In genomic region chr3:88381389-88382315, GRCm38 (mm10) we compare ENCODE assay signal across 10 mouse cellular contexts. TPM values are rescaled to one million over a fixed set of nuclear protein-coding genes. Genes with fewer than 3 reads are reported as not detected.
DNase-seq lines count a peak whose midpoint lies in the region; ATAC-seq lines count a peak whose summit lies in the region.
"Not testable (repeated sequence)": the region's sequence is repeated elsewhere in the genome, so short reads cannot be mapped to it uniquely, and the experiment has no call there.
"Had no signal": no experiment of that assay in that cellular context is flagged by ENCODE, and none has a peak within 500 bp of the region (broad histone marks: within the 10 kb centered on the region; RNA-seq: fewer than 3 reads in every experiment).

No protein-coding gene starts in this region.

- not testable (repeated sequence) for H3K27me3 ChIP-seq in embryonic facial prominence, embryonic 13.5 days; heart, embryonic 13.5 days (replicated peaks); intestine, embryonic 16.5 days (replicated peaks; ENCODE audit: control insufficient read depth, insufficient read depth, low read length); limb, embryonic 15.5 days

- peak overlapping the region; percentile 56 for H3K4me2 ChIP-seq in embryonic facial prominence, embryonic 13.5 days
- H3K4me2 ChIP-seq in heart, embryonic 13.5 days: peak overlapping the region; percentile 65
- 0 out of 2 replicates have a peak overlapping the region, but pooled peaks have one; percentile 37 for H3K4me2 ChIP-seq in intestine, embryonic 16.5 days (ENCODE audit: low read depth, low read length)
- H3K4me2 ChIP-seq in limb, embryonic 15.5 days: peak overlapping the region; percentile 43

- H3K9ac ChIP-seq in embryonic facial prominence, embryonic 13.5 days: peak overlapping the region; percentile 28
- 0 out of 2 replicates have a peak overlapping the region, but pooled peaks have one; percentile 44 for H3K9ac ChIP-seq in heart, embryonic 13.5 days
- peak overlapping the region; percentile 29; the same call in 1 of the 2 replicates for H3K9ac ChIP-seq in intestine, embryonic 16.5 days (ENCODE audit: low read depth, low read length)
- H3K9ac ChIP-seq in limb, embryonic 15.5 days: not testable (repeated sequence)

- peak overlapping the region; percentile 34; the same call in 1 of the 2 replicates for H3K27ac ChIP-seq in embryonic facial prominence, embryonic 13.5 days
- H3K27ac ChIP-seq in heart, embryonic 13.5 days (replicated peaks); intestine, embryonic 16.5 days (ENCODE audit: low read length): not testable (repeated sequence)
- peak overlapping the region; percentile 50; the same call in 1 of the 2 replicates for H3K27ac ChIP-seq in limb, embryonic 15.5 days

- 7% methylated on average over 19 of the region's 22 CpGs for WGBS in embryonic facial prominence, embryonic 13.5 days
- 10% methylated on average over 20 of the region's 22 CpGs for WGBS in heart, embryonic 13.5 days
- 8% methylated on average over 19 of the region's 22 CpGs for WGBS in intestine, embryonic 16.5 days
- WGBS in limb, embryonic 15.5 days: 7% methylated on average over 20 of the region's 22 CpGs

- not testable (repeated sequence) for H3K36me3 ChIP-seq in embryonic facial prominence, embryonic 13.5 days; heart, embryonic 13.5 days; intestine, embryonic 16.5 days (ENCODE audit: control insufficient read depth, insufficient read depth, low read length); limb, embryonic 15.5 days

- H3K4me3 ChIP-seq in embryonic facial prominence, embryonic 13.5 days: peak overlapping the region; percentile 30
- H3K4me3 ChIP-seq in heart, embryonic 13.5 days: peak overlapping the region; percentile 26; the same call in 1 of the 2 replicates
- 0 out of 2 replicates have a peak overlapping the region, but pooled peaks have one; percentile 16 for H3K4me3 ChIP-seq in intestine, embryonic 16.5 days (ENCODE audit: low read length)
- peak overlapping the region; percentile 27 for H3K4me3 ChIP-seq in limb, embryonic 15.5 days

- peak; percentile 74; the same call in 1 of the 2 replicates for ATAC-seq in embryonic facial prominence, embryonic 13.5 days (ENCODE audit: insufficient number of reproducible peaks, insufficient read depth, low FRiP score, low TSS enrichment, low read depth)
- not testable (repeated sequence) for ATAC-seq in heart, embryonic 13.5 days (ENCODE audit: extremely low read depth, insufficient number of reproducible peaks, low FRiP score, low TSS enrichment)
- peak; percentile 91 for ATAC-seq in intestine, embryonic 16.5 days
- 0 out of 2 replicates have a peak, but pooled peaks have one; percentile 69 for ATAC-seq in limb, embryonic 15.5 days (ENCODE audit: insufficient number of reproducible peaks, low FRiP score, low TSS enrichment, low read depth)
- ATAC-seq in megakaryocyte-erythroid progenitor cell, adult 5-6 weeks (replicated peaks; ENCODE audit: low FRiP score, low TSS enrichment, poor library complexity, severe bottlenecking): peak; percentile 86
- ATAC-seq in neutrophil, adult 5-6 weeks (ENCODE audit: extremely low read depth, insufficient number of reproducible peaks, low FRiP score, poor library complexity, severe bottlenecking): peak; percentile 68

- not testable (repeated sequence) for H3K4me1 ChIP-seq in embryonic facial prominence, embryonic 13.5 days; heart, embryonic 13.5 days; intestine, embryonic 16.5 days (ENCODE audit: control insufficient read depth, insufficient read depth, low read length); limb, embryonic 15.5 days

- peak; percentile 48 for DNase-seq in T-cell, adult 2 months (ENCODE audit: low spot score)
- peak; percentile 74 to 83 for DNase-seq in thymus, postnatal 36 days

- H3K9me3 ChIP-seq in embryonic facial prominence, embryonic 13.5 days; heart, embryonic 13.5 days; intestine, embryonic 16.5 days (ENCODE audit: control insufficient read depth, low read length); limb, embryonic 15.5 days: not testable (repeated sequence)

RNA-seq across cellular contexts. Expression of gene Bglap, which starts 2.6 kb away (rescaled TPM):
- polyA plus RNA-seq in embryonic facial prominence, embryonic 13.5 days (2015; fragmentation: Nextera tagmentation; extraction: Ambion mirVana): 0.91 TPM in 1 of 2 replicates, not detected in the other
- polyA plus RNA-seq in heart, embryonic 13.5 days (2015; fragmentation: Nextera tagmentation; extraction: Ambion mirVana): not detected in 2 replicates
- 0.69 TPM in 1 of 2 replicates, not detected in the other for polyA plus RNA-seq in intestine, embryonic 16.5 days (2015; fragmentation: Nextera tagmentation; extraction: Ambion mirVana)
- polyA plus RNA-seq in limb, embryonic 15.5 days (2015; fragmentation: Nextera tagmentation; extraction: Ambion mirVana): 0.88 and 1.7 TPM in 2 replicates
- total RNA-seq in megakaryocyte-erythroid progenitor cell, adult 5-6 weeks (2014; fragmentation: Nextera tagmentation): 2.8 TPM in 1 of 2 replicates, not detected in the other
- not detected in 2 replicates for total RNA-seq in megakaryocyte-erythroid progenitor cell, adult 5-6 weeks (2017)
- total RNA-seq in neutrophil, adult 5-6 weeks (2017): not detected in 2 replicates
- total RNA-seq: heart, postnatal 25 days; layer of hippocampus, postnatal 36 days had no signal

RNA-seq across cellular contexts. Expression of gene Bglap2, which starts 3.2 kb away (rescaled TPM):
- 0.58 TPM in 1 of 2 replicates, not detected in the other for polyA plus RNA-seq in embryonic facial prominence, embryonic 13.5 days (2015; fragmentation: Nextera tagmentation; extraction: Ambion mirVana)
- not detected in 2 replicates for polyA plus RNA-seq in heart, embryonic 13.5 days (2015; fragmentation: Nextera tagmentation; extraction: Ambion mirVana)
- polyA plus RNA-seq in intestine, embryonic 16.5 days (2015; fragmentation: Nextera tagmentation; extraction: Ambion mirVana): not detected in 2 replicates
- 1.5 and 2.4 TPM in 2 replicates for polyA plus RNA-seq in limb, embryonic 15.5 days (2015; fragmentation: Nextera tagmentation; extraction: Ambion mirVana)
- total RNA-seq in megakaryocyte-erythroid progenitor cell, adult 5-6 weeks (2014; fragmentation: Nextera tagmentation): not detected in 2 replicates
- not detected in 2 replicates for total RNA-seq in megakaryocyte-erythroid progenitor cell, adult 5-6 weeks (2017)
- total RNA-seq in neutrophil, adult 5-6 weeks (2017): not detected in 2 replicates
- total RNA-seq: heart, postnatal 25 days; layer of hippocampus, postnatal 36 days had no signal

RNA-seq across cellular contexts. Expression of gene Bglap3, which starts 9.1 kb away (rescaled TPM):
- polyA plus RNA-seq in embryonic facial prominence, embryonic 13.5 days (2015; fragmentation: Nextera tagmentation; extraction: Ambion mirVana): 0.28 TPM in 1 of 2 replicates, not detected in the other
- not detected in 2 replicates for polyA plus RNA-seq in heart, embryonic 13.5 days (2015; fragmentation: Nextera tagmentation; extraction: Ambion mirVana)
- 2.2 and 5.3 TPM in 2 replicates for polyA plus RNA-seq in intestine, embryonic 16.5 days (2015; fragmentation: Nextera tagmentation; extraction: Ambion mirVana)
- 34.8 and 39.9 TPM in 2 replicates for polyA plus RNA-seq in limb, embryonic 15.5 days (2015; fragmentation: Nextera tagmentation; extraction: Ambion mirVana)
- not detected in 2 replicates for total RNA-seq in megakaryocyte-erythroid progenitor cell, adult 5-6 weeks (2014; fragmentation: Nextera tagmentation)
- not detected in 2 replicates for total RNA-seq in megakaryocyte-erythroid progenitor cell, adult 5-6 weeks (2017)
- not detected in 2 replicates for total RNA-seq in neutrophil, adult 5-6 weeks (2017)
- total RNA-seq: heart, postnatal 25 days had no signal

RNA-seq across cellular contexts. Expression of gene Paqr6, which starts 17.3 kb away (rescaled TPM):
- polyA plus RNA-seq in embryonic facial prominence, embryonic 13.5 days (2015; fragmentation: Nextera tagmentation; extraction: Ambion mirVana): 4.2 and 4.9 TPM in 2 replicates
- 2.6 and 3.8 TPM in 2 replicates for polyA plus RNA-seq in heart, embryonic 13.5 days (2015; fragmentation: Nextera tagmentation; extraction: Ambion mirVana)
- polyA plus RNA-seq in intestine, embryonic 16.5 days (2015; fragmentation: Nextera tagmentation; extraction: Ambion mirVana): 4.4 and 5.1 TPM in 2 replicates
- polyA plus RNA-seq in limb, embryonic 15.5 days (2015; fragmentation: Nextera tagmentation; extraction: Ambion mirVana): 16.4 and 16.9 TPM in 2 replicates
- not detected in 2 replicates for total RNA-seq in megakaryocyte-erythroid progenitor cell, adult 5-6 weeks (2014; fragmentation: Nextera tagmentation)
- not detected in 2 replicates for total RNA-seq in megakaryocyte-erythroid progenitor cell, adult 5-6 weeks (2017)
- 0.49 TPM in 1 of 2 replicates, not detected in the other for total RNA-seq in neutrophil, adult 5-6 weeks (2017)

RNA-seq across cellular contexts. Expression of gene Pmf1, which starts 28.5 kb away (rescaled TPM):
- polyA plus RNA-seq in embryonic facial prominence, embryonic 13.5 days (2015; fragmentation: Nextera tagmentation; extraction: Ambion mirVana): 121 and 153 TPM in 2 replicates
- 110 and 112 TPM in 2 replicates for polyA plus RNA-seq in heart, embryonic 13.5 days (2015; fragmentation: Nextera tagmentation; extraction: Ambion mirVana)
- polyA plus RNA-seq in intestine, embryonic 16.5 days (2015; fragmentation: Nextera tagmentation; extraction: Ambion mirVana): 112 and 129 TPM in 2 replicates
- 94.9 and 106 TPM in 2 replicates for polyA plus RNA-seq in limb, embryonic 15.5 days (2015; fragmentation: Nextera tagmentation; extraction: Ambion mirVana)
- 188 and 207 TPM in 2 replicates for total RNA-seq in megakaryocyte-erythroid progenitor cell, adult 5-6 weeks (2014; fragmentation: Nextera tagmentation)
- 87.9 and 145 TPM in 2 replicates for total RNA-seq in megakaryocyte-erythroid progenitor cell, adult 5-6 weeks (2017)
- 21.1 and 22.1 TPM in 2 replicates for total RNA-seq in neutrophil, adult 5-6 weeks (2017)
